Mouse (Mus musculus): ENCODE measurements around the gene Zbtb20.

The Zbtb20 gene

DNA sequence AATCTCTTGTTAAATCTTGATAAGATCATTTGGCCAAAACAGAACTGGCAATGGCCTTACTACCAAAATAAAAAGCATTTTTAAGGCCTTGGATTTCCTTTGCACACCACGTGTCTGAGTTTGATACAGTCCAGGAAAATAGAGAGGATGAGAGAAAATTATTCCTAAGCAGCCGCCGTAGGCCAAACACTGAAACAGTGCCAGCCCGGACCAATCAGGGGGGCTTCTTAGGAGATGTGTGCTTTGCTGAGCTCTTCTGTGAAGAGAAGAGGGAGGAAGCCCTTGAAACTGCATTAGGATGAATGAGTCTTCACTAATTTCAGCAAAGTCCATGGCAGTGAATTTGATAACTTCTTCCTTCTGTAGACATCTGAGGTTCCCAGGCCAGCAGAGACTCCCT is 635.9 kb downstream of the Zbtb20 start:
- DNase-seq (ENCODE audit: low spot score in 2 of 2), result no peak

DNA sequence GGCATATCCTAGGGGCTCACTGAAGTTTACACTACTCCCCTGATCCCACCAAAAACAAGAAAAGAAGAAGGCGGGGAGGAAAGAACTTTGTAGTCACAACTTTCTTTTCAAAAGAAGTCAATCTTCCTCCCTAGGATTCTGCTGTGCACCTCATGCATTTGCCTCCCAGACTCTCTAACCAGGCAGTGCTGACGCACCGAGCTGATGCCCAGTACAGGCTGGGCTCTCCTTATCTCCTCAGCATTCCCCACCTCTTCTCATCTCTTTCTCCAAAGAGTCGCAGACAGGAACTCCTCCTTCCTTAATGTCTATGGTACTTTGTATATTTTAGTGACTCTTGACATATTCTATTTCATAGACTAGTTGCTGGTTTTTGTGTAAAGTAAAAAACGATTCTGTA is 638.3 kb downstream of the Zbtb20 start:
- DNase-seq (ENCODE audit: low spot score in 2 of 2), result no peak

DNA sequence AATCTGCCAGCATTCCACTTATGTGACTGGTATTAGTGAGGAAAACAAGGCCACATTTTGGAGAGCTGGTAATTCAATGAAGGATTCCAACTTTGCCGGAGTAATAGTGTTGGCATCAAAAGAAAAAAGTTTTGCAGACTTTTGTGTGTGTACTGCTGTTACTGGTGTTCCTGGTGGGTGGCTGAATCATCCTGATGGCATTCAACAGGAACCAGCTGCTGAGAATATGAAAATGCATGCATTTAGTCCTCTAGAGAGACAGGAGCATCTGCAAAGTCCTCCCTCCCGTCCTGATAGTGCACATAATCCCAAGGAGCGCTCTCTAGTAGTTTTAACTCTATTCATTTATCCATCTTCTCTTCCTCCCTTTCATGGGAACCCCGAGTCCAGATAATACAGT is 639.9 kb downstream of the Zbtb20 start:
- DNase-seq (ENCODE audit: low spot score in 2 of 2), result no peak

DNA sequence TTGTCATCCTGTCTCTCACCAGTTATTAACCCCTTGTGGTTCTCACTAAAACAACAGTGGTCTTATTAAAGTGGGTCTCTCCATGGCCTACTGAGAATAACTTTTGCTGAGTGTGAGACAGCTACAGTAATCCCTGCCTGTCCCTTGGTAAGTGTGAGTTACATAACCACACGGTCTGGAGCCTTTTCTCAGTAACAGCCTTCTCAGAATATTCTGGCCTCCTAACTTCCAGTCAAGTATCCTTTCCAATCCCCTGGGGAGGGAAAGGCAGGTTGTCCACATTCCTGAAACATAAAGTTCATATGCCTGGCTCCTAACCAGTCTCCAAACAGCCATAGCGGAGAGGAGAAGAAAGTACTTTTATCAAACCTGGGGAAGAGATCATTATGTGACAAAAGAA is 644.6 kb downstream of the Zbtb20 start:
- no peak for DNase-seq (ENCODE audit: low spot score in 2 of 2)

DNA sequence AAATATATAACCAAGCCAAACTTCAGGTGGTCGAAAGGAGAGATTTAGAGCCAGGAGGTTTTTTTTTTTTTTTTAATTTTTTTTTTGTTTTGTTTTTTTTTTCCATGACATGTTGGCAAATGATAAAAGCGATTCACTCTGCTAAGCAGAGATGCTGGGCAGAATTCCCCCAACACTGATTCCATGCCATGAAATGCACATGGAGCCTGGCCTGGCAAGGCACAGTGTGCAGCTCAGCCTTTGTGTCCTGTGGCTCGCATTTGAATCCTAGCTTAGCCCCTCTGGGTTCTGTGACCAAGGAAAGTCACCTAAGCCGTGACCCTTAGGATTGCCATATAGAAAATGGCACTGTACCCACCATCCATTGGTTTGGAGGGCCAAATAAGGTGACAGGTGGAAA is 646.8 kb downstream of the Zbtb20 start:
- DNase-seq (ENCODE audit: low spot score in 2 of 2), result no peak

DNA sequence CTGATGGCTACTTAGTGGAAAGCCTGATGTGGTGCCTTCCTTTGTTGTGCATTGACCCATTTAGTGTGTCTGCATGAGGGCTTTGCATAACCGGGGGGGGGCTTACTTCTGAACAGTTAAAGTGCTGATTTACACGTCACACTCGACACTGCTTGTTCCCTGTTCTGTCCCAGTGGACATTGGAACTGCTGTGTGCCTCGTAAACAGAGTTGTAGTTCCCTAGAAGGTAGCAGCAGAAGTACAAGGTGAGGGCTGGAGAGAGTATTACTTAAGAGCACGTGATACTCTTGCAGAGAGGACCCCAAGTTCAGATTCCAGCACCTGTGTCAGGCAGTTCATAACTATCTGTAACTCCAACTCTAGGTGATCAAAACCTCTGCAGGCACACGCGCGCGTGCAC is 648.5 kb downstream of the Zbtb20 start:
- DNase-seq (ENCODE audit: low spot score in 2 of 2), result no peak

DNA sequence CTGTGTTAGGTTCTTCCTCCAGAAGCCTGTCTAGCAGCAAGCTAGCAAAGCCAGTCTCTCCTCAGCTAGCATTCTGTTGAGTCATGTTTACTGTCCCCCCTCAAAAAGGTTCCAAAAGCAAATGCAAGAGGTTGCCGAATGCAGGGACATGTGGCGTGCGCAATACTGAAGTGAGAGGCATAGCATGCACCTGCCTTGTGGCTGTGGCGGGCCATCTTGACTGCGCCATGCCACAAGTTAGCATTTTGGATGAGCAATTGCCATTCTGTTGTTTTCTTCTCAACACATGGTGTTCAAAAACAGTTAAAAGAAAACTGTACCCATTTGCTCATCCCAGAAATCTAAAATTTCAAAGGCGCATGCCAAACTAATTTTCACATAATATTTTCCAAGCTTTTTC is 649.9 kb downstream of the Zbtb20 start:
- no peak for DNase-seq (ENCODE audit: low spot score in 2 of 2)

DNA sequence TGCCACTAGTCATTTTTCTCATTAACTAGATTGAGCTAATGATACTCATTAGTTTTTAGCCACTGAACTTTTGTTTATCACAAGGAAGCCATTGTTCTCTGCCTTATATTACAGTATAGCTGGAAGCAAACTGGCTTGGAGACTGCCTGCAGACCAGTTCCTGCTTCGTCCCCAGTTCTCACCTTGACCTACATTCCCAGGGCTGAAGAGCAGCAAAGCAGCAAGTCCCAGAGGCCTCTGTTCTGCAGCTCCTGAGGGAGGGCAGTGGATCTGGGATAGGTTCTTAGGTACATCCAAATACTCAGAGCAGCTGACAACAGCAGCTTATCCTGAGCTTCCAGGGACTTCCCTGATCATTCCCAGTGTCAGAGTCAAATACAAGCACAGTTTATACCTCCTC is 652.6 kb downstream of the Zbtb20 start:
- DNase-seq (ENCODE audit: low spot score in 2 of 2), result no peak

DNA sequence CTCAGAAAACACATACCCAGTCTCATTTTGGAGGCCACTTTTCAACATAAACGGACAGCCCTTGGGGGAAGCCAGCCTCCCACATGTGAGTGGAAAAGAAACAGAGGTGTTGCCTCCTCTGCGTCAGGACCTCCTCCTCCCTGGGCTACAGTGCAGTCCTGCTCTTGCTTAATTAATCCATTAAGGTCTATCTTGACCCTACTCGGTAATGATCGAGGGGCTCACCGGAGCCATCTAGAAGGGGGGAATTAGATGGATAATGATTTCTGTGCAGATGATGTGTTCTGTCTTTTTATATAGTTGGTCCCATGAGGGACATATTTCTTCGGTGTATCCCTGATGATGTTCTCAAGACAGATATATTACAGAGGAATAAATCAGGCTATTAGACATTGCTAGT is 655.6 kb downstream of the Zbtb20 start:
- DNase-seq (ENCODE audit: low spot score in 2 of 2), result no peak

DNA sequence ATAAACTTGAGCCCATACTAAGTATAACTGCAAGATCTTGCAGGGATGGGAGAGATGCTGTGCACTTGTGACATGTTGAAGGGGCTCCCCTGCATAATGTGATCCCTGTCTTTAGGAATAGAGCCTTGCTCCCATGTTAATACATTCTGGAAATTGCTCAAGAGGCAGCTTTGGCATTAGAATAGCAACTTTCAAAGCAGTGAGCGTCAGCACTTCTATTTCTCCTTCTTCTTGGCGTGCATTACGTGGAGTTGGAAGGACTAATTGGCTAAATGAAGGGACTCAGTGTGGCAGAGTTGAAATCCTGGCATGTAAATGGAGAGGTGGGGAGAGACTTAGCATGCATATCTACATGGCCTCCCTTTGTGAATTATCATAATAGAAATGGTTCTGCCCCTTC is 658.4 kb downstream of the Zbtb20 start:
- no peak for DNase-seq (ENCODE audit: low spot score in 2 of 2)

DNA sequence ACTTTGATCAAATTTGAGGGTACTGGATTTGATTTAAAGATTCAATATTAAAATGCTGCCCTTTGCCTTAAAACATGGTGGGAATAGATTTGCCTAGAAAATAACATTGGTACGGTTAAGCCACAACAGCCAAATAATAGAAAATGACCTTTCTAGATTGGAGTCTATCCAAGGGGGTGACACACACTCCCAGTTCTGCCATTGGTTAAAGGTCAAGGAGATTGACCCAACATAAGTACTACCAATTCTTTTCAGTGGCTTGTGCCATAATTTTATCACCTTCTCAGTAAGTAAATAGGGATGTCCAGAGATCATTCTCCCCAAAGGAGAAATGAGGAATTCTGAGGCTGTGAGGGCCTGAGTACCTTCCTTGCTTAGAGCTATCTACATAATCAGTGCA is 660.2 kb downstream of the Zbtb20 start:
- no peak for DNase-seq (ENCODE audit: low spot score in 2 of 2)

DNA sequence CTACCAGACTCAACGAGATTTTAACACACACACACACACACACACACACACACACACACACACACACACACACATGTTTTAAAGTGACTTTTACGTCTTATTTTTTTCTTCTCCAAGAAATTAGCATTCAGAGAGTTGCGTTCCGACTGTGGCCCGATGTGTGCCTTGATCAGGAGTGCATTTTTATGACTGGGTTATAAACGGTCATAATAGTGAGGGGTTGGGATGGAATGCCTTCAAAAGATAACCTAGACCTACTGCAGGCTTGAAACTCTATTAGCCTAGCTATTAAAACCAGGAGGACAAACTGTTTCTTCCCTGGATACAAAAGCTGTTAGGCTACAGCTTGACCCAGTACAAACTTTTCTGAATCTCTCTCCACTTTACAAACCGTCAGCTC is 661.5 kb downstream of the Zbtb20 start:
- no peak for DNase-seq (ENCODE audit: low spot score in 2 of 2)

DNA sequence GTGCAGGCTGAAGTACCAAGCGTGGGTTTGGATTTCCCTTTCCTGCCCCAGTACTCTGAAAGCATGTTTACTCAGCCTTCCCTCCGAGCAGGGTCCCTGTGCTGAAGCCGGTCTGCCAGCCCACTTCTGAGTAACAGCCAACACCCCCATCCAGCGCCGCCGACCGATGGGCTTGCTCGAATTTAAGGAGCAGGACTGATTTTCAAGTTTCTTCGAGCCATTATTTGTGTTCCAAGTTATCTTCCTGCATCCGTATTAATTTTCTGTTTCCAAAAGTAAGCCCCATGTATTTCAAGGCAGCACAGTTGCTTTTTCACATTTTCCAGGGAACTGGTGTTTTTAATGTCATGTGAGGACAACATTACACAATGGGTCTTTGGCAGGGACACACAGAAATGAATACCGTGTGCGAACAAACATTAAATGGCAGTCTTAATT is 664.0 kb downstream of the Zbtb20 start:
- no peak for DNase-seq (ENCODE audit: low spot score in 2 of 2)

DNA sequence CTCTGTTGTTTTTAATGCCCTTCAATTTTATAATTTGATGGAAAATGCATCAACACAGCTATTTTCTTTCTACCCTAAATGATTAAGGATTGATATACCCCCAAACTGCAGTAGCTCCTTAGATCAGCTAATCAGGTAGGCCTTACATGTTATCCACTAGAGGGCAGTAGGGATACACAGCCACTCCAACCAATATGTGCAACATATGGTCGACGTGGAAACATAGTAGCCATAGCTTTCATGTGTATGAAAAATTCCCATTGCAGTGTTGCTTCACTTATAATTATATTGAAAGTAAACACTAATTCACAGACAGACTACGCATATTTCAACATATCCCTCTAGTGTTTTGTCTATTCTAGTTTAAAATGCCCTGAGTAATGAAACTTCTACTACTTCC is 664.4 kb downstream of the Zbtb20 start:
- no peak for DNase-seq (ENCODE audit: low spot score in 2 of 2)

DNA sequence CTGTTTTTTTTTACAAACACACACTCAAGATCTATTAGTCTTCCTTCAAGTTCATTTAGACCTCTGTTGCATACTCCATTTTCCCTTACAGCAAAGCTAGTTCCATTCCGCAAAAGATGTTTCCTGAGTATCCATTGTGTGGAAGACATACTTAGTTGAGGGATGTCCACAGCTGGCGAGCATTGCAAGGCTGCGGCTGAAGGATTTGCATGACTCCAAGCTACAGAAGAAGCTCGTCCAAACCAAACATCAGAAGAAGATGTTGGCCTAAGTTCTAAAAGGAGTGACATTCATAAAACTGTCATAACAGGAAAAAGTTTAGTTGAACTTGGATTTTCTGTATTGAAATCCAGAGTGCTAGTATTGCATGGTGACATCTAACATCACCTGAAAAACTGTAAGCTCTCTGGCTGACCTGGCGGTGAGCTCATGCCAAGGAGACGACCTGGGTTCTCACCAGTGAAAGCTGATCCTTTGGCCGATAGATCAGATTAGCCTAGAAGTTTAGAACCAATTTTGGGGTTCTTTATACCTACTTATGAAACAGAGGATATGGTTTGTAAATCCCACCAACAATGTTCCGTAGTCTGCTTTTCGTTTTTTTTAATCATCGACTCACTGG is 665.0 kb downstream of the Zbtb20 start:
- DNase-seq (ENCODE audit: low spot score in 2 of 2), result no peak

DNA sequence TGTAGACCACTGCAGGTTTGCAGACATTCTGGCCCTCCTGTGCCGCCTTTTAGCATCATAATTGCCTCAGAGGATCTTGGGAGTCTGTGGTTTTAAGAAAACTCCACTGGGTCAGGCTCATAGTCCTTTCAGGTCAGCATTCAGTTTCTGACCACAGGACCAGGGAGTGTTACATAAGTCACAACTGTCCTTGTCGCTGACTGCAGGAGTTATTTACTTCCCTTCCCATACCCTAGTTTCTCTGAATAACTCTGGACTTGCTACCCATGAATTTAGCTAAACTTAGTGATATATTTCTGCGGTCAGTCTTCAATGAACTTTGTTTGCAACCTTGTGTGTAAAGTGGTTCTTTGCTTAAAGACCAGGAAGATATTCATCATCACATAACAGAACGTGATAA is 669.6 kb downstream of the Zbtb20 start:
- no peak for DNase-seq (ENCODE audit: low spot score in 2 of 2)

DNA sequence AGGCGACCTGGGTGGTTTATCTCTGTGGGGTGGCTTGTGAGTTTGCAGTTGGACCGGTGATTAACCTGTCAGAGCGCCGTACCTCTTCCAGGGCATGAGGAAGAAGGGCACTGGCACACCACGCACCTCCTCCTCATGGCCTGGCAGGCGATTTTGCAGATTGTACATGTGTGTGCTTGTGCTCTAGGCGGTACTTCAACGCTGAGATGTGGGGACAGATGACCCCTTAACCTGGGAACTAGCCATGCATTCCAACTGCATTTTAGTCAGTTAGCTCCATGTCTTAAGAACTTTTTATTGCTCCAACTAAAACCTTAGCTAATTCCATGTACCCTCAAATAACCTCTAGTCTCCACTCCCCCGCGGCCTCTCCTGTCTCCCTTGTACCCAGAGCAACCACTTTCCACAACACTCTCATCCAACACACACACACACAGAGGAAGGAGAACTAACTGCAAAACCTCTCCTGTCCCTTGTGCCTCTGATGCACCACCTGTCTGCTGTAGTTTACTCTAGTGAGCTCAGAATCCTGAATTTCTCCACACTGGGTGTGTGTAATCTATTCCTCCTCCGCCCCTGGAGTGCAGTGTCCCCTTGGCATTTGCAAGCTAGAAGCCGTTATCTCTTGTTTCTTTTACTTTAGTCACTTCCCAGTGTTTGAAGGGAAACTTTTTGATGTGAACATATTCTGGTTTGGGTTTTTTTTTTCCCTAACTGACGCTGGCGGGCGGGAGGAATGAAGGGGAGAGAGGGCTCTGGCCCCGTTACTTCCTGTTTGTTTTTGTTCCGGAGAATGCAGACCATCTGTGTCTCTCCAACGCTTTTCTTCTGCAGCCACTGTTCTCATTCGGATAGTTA is 671.9 kb downstream of the Zbtb20 start:
- DNase-seq (ENCODE audit: low spot score in 2 of 2), result no peak

DNA sequence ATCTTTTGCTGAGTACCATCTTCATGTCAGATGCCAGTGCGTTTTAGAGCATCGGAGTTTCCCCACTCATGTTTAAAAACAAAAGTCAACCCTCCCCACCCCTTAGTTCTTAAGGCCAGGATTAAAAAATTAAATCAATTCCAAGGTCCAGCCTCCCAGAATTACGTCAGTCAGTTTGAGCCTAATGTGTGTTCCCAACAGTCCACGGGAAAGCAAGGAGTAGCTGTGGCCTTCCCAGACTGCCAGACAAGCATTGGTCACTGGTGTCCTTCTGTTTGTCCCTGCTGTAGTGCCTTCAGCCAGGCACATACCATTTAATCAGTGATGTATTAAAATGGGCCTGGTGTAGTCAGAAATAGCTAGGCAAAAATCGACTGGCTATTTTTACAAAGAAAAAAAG is 673.1 kb downstream of the Zbtb20 start:
- DNase-seq (ENCODE audit: low spot score in 2 of 2), result no peak

DNA sequence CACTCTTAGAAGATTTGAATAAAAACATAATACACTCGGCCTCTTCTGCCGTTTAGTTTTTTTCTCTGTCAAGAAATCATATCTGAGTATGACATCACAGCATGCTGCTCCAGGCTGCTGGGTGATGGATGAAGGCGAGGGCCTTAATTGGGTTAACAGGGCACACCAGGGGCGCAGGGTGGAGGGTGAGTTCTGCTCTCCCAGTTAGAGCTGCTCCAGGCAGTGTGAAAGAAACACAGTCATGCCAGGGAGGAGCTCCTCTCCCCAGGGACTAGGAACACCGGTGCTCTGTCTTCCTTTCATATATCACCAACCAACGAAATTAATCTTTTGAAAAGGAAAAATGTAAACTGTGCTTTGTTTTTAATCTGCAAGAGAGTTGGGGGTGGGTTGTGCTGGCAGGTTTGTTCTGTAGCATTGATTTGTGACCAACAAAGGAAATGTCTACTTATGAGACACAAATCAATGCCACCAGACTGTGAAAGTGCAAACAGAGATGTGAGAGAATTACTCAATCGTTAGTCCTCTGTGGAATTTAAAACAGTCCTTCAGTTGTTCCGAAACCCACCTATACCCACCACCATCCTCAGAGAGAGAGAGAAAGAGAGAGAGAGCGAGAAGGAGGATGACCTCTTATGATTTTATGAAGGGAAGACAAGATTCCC is 673.9 kb downstream of the Zbtb20 start:
- no peak for DNase-seq (ENCODE audit: low spot score in 2 of 2)

DNA sequence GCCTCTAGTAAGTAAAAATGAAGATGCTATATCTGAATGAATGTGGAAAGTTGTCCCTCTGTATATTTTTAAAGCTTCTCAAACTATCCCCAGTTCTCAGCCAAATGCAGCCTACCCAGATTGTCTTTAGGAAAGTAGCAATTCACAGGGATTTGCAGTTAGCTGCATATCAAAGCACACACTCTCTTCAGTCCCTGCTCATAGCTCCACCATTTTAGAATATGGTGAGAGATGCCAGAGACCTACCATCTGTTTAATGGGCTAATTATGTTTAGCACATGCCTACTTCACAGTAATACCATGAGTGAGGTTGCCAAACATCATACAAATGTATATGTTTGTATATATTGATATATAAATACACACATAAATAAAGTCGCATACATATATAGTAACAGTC is 676.8 kb downstream of the Zbtb20 start:
- no peak for DNase-seq (ENCODE audit: low spot score in 2 of 2)

DNA sequence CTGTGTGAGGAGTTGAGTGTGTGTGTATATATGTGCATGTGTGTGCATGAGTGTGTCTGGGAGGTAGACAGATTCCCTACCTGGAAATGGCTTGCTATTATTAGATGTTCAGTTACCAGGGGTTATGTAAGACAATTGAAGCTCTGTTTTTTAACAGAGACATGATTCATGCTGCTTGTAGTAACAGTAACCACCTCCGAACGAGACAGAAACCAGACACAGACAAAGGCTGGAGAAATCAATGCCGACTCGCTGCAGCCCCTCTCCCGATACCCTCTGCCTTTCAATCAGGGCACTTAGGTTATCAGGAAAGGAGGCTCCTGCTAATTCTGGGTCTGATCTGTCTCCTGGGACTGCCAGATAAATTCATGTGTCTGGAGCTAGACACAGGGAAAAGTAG is 681.7 kb downstream of the Zbtb20 start:
- no peak for DNase-seq (ENCODE audit: low spot score in 2 of 2)

DNA sequence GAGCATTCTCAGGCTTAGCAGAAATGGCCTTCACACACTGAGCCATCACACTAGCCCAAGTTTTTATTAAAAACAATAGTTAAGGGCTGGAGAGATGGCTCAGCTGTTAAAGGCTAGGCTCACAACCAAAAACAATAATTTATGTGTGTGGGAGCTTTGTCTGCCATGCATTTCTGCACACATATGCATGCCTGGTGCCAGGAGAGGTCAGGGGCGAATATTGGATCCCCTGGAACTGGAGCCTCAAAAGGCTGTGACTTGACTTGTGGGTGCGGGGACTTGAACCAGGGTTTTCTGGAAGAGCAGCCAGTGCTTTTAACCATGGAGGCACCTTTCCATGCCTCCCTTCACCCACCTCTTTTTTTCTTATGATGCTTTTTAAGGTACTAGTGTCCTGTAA is 685.6 kb downstream of the Zbtb20 start:
- no peak for DNase-seq (ENCODE audit: low spot score in 2 of 2)

DNA sequence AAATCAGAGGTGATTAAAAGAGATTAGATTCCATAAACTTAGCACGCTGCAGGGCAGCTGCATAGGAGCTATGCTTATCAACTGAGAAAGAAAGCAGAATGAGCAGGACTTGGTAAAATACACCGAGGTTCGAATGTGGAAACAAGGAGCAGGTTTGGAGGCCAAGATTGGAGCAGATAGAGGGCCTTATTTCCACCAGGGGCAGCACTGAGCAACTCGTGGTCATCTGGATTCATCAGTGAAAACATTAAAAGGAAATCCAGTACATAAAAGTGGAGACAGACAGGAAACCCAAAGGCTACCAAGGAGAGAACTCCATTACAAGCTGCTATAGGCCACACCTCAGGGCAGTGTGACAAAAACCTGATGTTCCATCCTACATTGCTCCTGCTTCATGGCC is 686.3 kb downstream of the Zbtb20 start:
- DNase-seq (ENCODE audit: low spot score in 2 of 2), result no peak

Measured in frontal cortex, postnatal 14 days (tissue).